Mouse (Mus musculus): ENCODE results near the gene Gm20777. TPM values are rescaled to one million over a fixed set of nuclear protein-coding genes. Genes with fewer than 3 reads are reported as not detected.
"Not testable (repeated sequence)": the region's sequence is repeated elsewhere in the genome, so short reads cannot be mapped to it uniquely, and the experiment has no call there.

Gm20777 gene
- total RNA-seq (2012; rRNA removed) = not detected in 2 replicates
- not detected for polyA plus RNA-seq (2012; ENCODE audit: insufficient read depth in 1 of 2, insufficient read length in 2 of 2, low read depth in 1 of 2, low replicate concordance in 2 of 2, missing spikeins in 1 of 2)

- not testable (repeated sequence) for H3K4me1 ChIP-seq (ENCODE audit: control insufficient read depth in 1 of 2, insufficient read depth in 2 of 2, low read length in 2 of 2); H3K4me3 ChIP-seq (ENCODE audit: control insufficient read depth in 1 of 2, insufficient read depth in 1 of 2, low read depth in 2 of 2, low read length in 2 of 2); H3K79me2 ChIP-seq (ENCODE audit: control insufficient read depth, insufficient read depth, low read length, poor library complexity); H3K27ac ChIP-seq (ENCODE audit: control insufficient read depth, low read depth, low read length); DNase-seq (ENCODE audit: low read depth, low spot score); H3K27me3 ChIP-seq (ENCODE audit: control insufficient read depth in 1 of 2, insufficient read depth in 2 of 2, low read length in 2 of 2); H3K9ac ChIP-seq (ENCODE audit: control insufficient read depth, low read depth, low read length, poor library complexity, severe bottlenecking); H3K9me3 ChIP-seq (replicated peaks; ENCODE audit: insufficient read depth, low read length); H3K36me3 ChIP-seq (ENCODE audit: control insufficient read depth in 1 of 2, insufficient read depth in 2 of 2, low read length in 2 of 2)
These were observed at the start of gene Gm20777 for GRCm38 (mm10) chrY:10752350-10752749. Gene Gm20777 (minus strand): TSS chrY:10752450.

GRCm38 (mm10) chrY:10709551-10709950, 42.7 kb downstream of the Gm20777 start:
- H3K36me3 ChIP-seq (ENCODE audit: control insufficient read depth in 1 of 2, insufficient read depth in 2 of 2, low read length in 2 of 2); H3K9ac ChIP-seq (ENCODE audit: control insufficient read depth, low read depth, low read length, poor library complexity, severe bottlenecking); DNase-seq (ENCODE audit: low read depth, low spot score); H3K27me3 ChIP-seq (ENCODE audit: control insufficient read depth in 1 of 2, insufficient read depth in 2 of 2, low read length in 2 of 2); H3K27ac ChIP-seq (ENCODE audit: control insufficient read depth, low read depth, low read length); H3K4me3 ChIP-seq (ENCODE audit: control insufficient read depth in 1 of 2, insufficient read depth in 1 of 2, low read depth in 2 of 2, low read length in 2 of 2); H3K79me2 ChIP-seq (ENCODE audit: control insufficient read depth, insufficient read depth, low read length, poor library complexity); H3K4me1 ChIP-seq (ENCODE audit: control insufficient read depth in 1 of 2, insufficient read depth in 2 of 2, low read length in 2 of 2); H3K9me3 ChIP-seq (replicated peaks; ENCODE audit: insufficient read depth, low read length): not testable (repeated sequence)

GRCm38 (mm10) chrY:10708761-10709160, 43.5 kb downstream of the Gm20777 start:
- H3K79me2 ChIP-seq (ENCODE audit: control insufficient read depth, insufficient read depth, low read length, poor library complexity); H3K36me3 ChIP-seq (ENCODE audit: control insufficient read depth in 1 of 2, insufficient read depth in 2 of 2, low read length in 2 of 2); H3K4me1 ChIP-seq (ENCODE audit: control insufficient read depth in 1 of 2, insufficient read depth in 2 of 2, low read length in 2 of 2); H3K9ac ChIP-seq (ENCODE audit: control insufficient read depth, low read depth, low read length, poor library complexity, severe bottlenecking); H3K9me3 ChIP-seq (replicated peaks; ENCODE audit: insufficient read depth, low read length); H3K4me3 ChIP-seq (ENCODE audit: control insufficient read depth in 1 of 2, insufficient read depth in 1 of 2, low read depth in 2 of 2, low read length in 2 of 2); DNase-seq (ENCODE audit: low read depth, low spot score); H3K27ac ChIP-seq (ENCODE audit: control insufficient read depth, low read depth, low read length); H3K27me3 ChIP-seq (ENCODE audit: control insufficient read depth in 1 of 2, insufficient read depth in 2 of 2, low read length in 2 of 2): not testable (repeated sequence)

- not testable (repeated sequence) for H3K4me1 ChIP-seq (ENCODE audit: control insufficient read depth in 1 of 2, insufficient read depth in 2 of 2, low read length in 2 of 2); H3K9ac ChIP-seq (ENCODE audit: control insufficient read depth, low read depth, low read length, poor library complexity, severe bottlenecking); H3K27ac ChIP-seq (ENCODE audit: control insufficient read depth, low read depth, low read length); H3K36me3 ChIP-seq (ENCODE audit: control insufficient read depth in 1 of 2, insufficient read depth in 2 of 2, low read length in 2 of 2); H3K4me3 ChIP-seq (ENCODE audit: control insufficient read depth in 1 of 2, insufficient read depth in 1 of 2, low read depth in 2 of 2, low read length in 2 of 2); H3K27me3 ChIP-seq (ENCODE audit: control insufficient read depth in 1 of 2, insufficient read depth in 2 of 2, low read length in 2 of 2); H3K9me3 ChIP-seq (replicated peaks; ENCODE audit: insufficient read depth, low read length); DNase-seq (ENCODE audit: low read depth, low spot score); H3K79me2 ChIP-seq (ENCODE audit: control insufficient read depth, insufficient read depth, low read length, poor library complexity)
These were observed 44.0 kb downstream of the Gm20777 start for GRCm38 (mm10) chrY:10708226-10708625.

GRCm38 (mm10) chrY:10706686-10707085, 45.6 kb downstream of the Gm20777 start:
- not testable (repeated sequence) for DNase-seq (ENCODE audit: low read depth, low spot score); H3K9me3 ChIP-seq (replicated peaks; ENCODE audit: insufficient read depth, low read length); H3K4me1 ChIP-seq (ENCODE audit: control insufficient read depth in 1 of 2, insufficient read depth in 2 of 2, low read length in 2 of 2); H3K36me3 ChIP-seq (ENCODE audit: control insufficient read depth in 1 of 2, insufficient read depth in 2 of 2, low read length in 2 of 2); H3K27ac ChIP-seq (ENCODE audit: control insufficient read depth, low read depth, low read length); H3K9ac ChIP-seq (ENCODE audit: control insufficient read depth, low read depth, low read length, poor library complexity, severe bottlenecking); H3K79me2 ChIP-seq (ENCODE audit: control insufficient read depth, insufficient read depth, low read length, poor library complexity); H3K4me3 ChIP-seq (ENCODE audit: control insufficient read depth in 1 of 2, insufficient read depth in 1 of 2, low read depth in 2 of 2, low read length in 2 of 2); H3K27me3 ChIP-seq (ENCODE audit: control insufficient read depth in 1 of 2, insufficient read depth in 2 of 2, low read length in 2 of 2)

Other genes starting within 250 kb of the Gm20777 start
- not detected in 2 replicates for gene Gm20737, start 216.4 kb downstream of the Gm20777 start, total RNA-seq (2012; rRNA removed)
- gene Gm20737, start 216.4 kb downstream of the Gm20777 start, polyA plus RNA-seq (2012; ENCODE audit: insufficient read depth in 1 of 2, insufficient read length in 2 of 2, low read depth in 1 of 2, low replicate concordance in 2 of 2, missing spikeins in 1 of 2) = not detected
- gene Gm21775, start 199.0 kb downstream of the Gm20777 start, total RNA-seq (2012; rRNA removed) = not detected in 2 replicates
- gene Gm21775, start 199.0 kb downstream of the Gm20777 start, polyA plus RNA-seq (2012; ENCODE audit: insufficient read depth in 1 of 2, insufficient read length in 2 of 2, low read depth in 1 of 2, low replicate concordance in 2 of 2, missing spikeins in 1 of 2) = not detected
- not detected in 2 replicates for gene Gm21900, start 136.1 kb downstream of the Gm20777 start, total RNA-seq (2012; rRNA removed)
- gene Gm21900, start 136.1 kb downstream of the Gm20777 start, polyA plus RNA-seq (2012; ENCODE audit: insufficient read depth in 1 of 2, insufficient read length in 2 of 2, low read depth in 1 of 2, low replicate concordance in 2 of 2, missing spikeins in 1 of 2) = not detected

Data from MEL (cell line).